Mouse (Mus musculus) 3T3-L1 (cell line): Measurements from ENCODE around the gene Gxylt2.

Source experiments
- DNase-seq: peaks from one replicate; pipeline ENCODE4 v3.0.0-alpha.2; 2015; ENCODE audit warnings: low read depth, low spot score

Gene Gxylt2

DNA sequence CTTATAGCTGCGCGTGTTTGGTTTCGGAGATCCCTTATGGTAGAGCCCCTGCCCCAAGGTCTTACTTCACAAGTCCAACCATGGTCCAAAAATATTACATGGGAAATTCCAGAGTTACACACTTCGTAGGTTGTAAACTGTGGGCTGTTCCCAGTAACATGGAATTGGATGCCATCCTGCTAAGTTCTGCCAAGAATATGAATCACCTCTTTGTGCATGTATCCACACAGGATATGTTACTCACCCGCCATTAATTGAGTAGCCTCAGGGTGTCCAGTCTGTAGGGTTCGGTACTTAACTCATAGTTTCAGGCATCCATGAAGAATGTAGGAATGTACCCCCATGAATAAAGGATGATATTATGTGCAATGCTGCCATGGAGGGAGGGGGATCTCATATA lies 94.8 kb downstream of the Gxylt2 start:
- DNase-seq = peak; percentile 97

- DNase-seq = peak; percentile 62
These were observed 95.2 kb downstream of the Gxylt2 start for GRCm38 (mm10) chr6:100799766-100800165.

- DNase-seq = peak; percentile 93
These were observed 96.0 kb downstream of the Gxylt2 start for GRCm38 (mm10) chr6:100800497-100800955.

DNA sequence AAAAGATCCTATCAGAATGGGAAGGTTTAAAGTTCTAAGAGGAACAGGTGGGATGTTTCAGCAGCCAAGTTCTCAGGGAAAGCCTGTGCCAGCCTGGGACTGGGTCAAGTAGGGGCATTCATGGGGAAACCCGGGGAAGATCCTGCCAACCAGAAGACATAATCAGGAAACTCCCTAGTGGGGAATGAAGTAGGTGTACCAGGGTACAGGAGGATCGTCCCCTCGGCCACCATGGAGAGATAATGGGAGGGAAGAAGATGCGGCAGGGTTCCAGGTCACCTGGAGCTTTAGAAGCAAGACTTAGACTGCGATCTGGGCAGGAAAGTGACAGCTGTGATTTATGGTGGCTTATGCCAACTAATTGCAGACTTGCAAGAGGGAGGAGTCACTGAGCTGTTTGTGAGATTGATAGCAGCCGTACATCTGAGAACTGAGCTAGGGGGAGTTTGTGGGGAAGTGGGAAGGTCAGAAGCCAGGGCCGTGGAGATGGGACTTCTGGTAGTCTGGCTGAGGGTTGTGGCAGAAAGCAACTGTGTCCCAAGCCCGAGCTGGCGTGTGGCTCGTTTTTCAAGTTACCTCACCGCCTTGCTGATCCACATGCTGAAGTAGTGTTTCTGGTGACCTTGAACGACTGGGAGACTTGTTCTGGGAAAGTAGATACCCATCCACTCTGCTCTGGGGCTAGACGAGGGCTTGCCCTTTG lies 98.0 kb downstream of the Gxylt2 start:
- no peak for DNase-seq

- no peak for DNase-seq
These were observed 98.7 kb downstream of the Gxylt2 start for GRCm38 (mm10) chr6:100803250-100803649.

- DNase-seq = no peak
These were observed 102.7 kb downstream of the Gxylt2 start for GRCm38 (mm10) chr6:100807187-100807586.

DNA sequence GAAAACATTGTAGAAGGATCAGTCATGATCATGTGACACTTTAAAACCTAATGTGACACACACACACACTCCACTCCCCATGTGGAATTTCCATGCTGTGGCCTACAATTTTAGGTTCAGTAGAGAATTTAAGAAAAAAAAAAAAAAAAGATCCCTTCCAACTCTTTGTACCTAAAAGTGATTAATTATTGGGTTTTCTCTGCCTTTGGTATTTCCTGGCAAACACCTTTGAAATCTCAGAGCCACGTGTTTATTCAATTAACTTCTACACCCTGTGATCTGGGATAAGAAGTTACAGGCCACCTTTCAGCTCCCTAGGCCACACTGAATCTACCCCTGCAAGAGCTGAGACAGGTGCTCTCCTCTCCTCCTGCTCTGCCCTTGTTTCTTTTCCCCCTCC lies 103.2 kb downstream of the Gxylt2 start:
- no peak for DNase-seq

DNA sequence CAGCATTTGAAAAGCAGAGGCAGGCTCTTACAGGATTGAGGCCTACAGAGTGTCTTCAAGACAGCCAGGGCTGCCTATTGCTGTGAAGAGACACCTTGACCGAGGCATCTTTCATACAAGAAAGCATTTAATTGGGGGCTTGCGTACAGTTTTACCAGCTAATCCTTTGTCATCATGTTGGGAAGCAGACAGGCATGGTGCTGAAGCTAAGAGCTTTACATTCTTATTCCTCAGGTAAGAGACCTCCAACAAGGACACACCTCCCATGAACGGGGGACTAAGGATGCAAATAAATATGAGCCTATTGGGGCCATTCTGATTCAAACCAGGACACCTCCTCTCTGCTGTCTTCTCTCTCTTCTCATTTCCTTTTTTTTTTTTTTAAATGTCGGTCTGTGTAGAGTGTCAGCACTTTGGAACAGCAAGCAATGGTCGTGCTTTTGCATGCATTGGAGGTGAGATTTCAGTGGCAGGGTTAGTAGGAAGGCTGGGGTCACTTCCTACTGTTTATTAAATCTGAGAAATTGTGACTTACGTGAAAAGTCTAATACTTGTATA lies 103.8 kb downstream of the Gxylt2 start:
- no peak for DNase-seq

DNA sequence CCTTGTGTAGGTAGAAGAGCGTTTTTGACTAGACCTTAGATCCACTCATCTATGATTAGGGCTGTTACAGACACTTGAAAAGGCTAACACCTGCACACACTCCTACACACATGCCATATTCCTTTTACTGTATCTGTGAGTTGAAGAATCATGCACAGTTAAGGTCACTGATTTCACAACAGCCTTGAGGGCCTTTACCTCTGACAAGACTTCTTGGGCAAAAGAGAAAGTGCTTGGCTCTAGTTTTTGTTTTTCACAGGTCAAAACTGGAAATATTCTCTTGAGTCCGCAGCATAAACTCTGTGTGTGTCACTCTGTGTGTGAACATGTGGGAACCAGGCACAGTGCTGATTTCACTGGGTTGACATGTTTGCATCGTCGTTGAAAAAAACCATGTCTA lies 105.6 kb downstream of the Gxylt2 start:
- DNase-seq = no peak

GRCm38 (mm10) chr6:100811731-100812130 lies 107.2 kb downstream of the Gxylt2 start:
- no peak for DNase-seq

DNA sequence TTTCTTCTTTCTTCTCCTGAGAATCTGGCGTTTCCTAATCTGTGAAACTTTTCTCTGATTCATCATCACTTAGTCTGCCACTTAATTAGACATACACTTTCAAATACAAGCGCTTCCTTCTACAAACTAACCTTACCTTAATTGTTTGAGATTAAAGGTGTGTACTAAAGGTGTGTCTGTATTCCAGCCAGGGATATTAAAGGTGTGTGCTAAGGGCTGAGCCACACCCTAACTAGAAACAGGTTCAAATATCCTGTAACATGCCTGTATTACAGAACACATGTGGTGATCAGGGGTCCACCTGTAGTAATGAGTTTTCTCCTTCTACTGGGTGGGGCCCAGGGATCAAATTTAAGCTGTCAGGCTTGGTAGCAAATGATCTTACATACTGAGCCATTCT lies 116.8 kb downstream of the Gxylt2 start:
- DNase-seq = no peak

- DNase-seq = peak; percentile 75
These were observed 118.8 kb downstream of the Gxylt2 start for GRCm38 (mm10) chr6:100823356-100823755.

DNA sequence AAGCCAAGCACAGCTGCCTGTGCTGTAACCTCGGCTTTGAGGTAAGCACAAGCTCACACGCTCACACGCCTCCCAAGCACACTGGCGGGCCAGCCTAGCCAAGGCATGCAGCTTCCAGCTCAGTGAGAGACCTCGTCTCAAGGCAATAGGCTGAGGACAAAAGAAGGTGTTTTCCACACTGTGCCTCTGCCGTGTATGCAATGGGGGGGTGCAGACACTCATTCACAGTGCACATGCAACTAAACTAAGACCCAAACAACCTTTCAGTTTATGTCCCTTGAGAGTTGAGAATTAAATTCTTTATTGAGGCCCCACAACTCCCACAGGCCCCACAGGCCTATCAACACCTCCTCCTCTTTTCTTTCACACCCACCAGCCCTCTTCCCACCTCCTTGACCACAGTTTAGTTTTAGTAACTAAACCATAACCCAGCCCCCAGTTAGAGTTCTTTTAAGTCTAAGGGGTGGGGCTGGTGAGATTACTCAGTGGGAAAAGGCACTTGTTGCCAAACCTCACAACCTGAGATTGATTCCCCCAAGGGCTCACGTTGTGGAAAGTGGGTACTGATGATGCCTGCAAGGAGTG lies 119.9 kb downstream of the Gxylt2 start:
- DNase-seq = peak; percentile 51

- no peak for DNase-seq
These were observed 121.5 kb downstream of the Gxylt2 start for GRCm38 (mm10) chr6:100826046-100826445.

GRCm38 (mm10) chr6:100828565-100828964 lies 124.0 kb downstream of the Gxylt2 start:
- DNase-seq = no peak

DNA sequence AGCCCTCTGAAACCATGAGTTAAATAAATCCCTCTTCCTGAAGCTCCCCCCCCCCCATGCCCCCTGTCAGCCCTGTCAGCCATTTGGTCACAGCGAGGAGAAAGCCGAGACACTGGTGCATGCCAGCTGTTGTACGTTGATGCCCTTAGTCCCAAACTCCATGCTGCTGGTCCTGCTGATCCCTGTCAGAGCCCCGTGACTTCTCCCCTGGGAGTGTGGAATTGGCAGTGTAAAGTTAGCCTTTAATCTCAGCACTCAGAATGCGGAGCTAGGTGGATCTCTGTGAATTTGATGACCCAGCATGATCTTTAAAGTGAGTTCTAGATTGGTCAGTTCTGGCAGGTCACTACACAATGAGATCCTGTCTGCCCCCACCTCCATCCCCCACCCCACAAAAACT lies 125.2 kb downstream of the Gxylt2 start:
- DNase-seq = no peak

- no peak for DNase-seq
These were observed 126.7 kb downstream of the Gxylt2 start for GRCm38 (mm10) chr6:100831188-100831587.

GRCm38 (mm10) chr6:100831751-100832150 lies 127.2 kb downstream of the Gxylt2 start:
- DNase-seq = no peak

DNA sequence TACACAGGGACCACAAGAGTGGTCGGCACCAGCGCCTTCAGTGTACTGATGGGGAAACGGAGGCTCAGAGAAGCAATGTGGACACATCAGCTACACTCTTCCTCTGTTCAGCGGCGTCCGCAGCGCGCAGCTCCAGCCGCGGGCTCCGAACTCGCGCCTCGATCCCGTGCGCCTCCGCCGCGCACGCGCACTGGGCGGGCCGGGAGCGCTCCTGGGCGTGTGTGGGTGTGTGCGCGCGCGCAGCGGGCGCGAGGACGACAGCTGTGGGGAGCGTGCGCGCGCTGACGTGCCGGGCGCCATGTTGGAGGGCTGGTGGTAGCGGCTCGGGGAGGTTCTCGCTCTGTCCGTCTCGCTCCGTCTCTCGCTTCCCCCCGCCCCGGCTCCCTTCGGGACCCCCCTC lies 128.8 kb downstream of the Gxylt2 start, which contains the start of gene Ppp4r2:
Ppp4r2 (plus strand) TSS at position 268 of the 400 bp plus-strand sequence.
- DNase-seq = peak; percentile 86

DNA sequence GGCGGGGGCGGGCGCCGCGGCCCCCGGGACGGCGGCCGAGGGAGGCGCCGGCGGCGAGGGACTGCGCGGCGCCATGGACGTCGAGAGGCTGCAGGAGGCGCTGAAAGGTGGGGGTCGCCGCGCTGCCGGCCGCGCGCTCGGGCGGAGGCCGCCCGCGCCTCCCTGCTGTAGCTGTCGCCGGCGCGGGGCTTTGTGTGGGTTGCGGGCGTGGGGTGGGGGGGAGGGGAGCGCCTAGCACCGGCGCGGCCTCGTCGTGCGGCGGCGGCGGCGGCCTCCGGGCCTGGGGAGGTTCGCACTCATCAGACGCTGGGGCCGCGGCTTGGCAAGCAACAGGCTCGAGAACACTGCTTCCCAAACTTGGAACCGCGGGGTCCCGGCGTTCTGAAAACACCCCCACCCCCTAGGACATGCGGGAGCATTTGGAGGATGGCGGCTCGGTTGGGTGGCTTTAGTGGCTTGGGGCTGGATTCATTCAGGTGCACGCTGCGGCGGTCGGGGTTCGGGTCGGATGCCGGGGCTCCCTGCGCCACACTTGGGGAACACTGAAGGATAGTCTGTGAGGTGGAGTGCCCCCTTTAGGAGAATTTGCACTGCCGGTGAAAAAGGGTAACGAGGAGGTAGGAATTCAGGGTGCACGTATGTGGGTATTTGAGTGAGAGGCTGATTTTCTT lies 129.4 kb downstream of the Gxylt2 start:
- DNase-seq = peak; percentile 72

DNA sequence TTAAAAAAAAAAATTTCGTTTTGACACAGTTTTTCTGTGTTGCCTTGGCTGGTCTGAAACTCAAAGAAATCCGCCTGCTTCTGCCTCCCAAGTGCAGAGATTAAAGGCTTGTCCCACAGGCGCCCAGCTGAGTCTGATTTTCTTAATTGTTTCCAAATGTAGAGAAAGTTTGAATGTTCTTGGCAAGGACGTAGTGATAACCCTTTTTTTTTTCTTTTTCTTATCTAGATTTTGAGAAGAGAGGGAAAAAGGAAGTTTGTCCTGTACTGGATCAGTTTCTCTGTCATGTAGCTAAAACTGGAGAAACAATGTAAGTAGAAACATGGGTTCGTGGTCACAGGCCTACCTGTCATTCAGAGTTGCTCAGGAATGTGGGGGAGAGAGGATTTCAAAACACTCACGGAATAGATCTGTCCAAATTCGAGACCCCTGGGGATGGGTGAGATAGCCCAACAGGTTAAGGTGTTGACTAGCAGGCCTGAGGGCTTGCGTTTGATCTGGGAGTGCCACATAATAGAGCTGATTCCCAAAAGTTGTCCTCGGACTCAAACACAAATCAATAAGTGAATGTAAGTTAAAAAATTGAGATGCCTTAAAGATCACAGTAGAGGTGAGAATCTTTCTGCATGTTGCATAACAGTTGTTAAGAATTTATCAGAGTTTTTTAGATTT lies 130.1 kb downstream of the Gxylt2 start:
- no peak for DNase-seq

DNA sequence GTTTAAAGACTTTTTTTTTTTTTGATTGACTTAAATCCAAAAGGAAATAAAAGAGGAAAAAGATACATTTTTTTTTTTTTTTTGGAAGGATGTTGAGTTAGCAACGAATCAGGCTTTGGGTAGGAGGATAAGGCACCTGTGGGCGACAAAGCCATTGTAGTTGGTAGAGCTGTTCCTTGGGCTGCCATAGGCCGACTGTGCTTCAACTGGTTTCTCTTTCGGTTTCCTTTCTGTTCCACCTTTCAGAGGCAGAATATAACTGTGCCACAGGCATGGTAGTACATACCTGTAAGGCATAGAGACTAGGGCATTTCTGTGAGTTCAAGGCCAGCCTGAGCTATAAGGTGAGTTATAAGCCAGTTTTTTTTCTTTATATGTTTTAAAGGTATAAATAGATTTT lies 140.5 kb downstream of the Gxylt2 start:
- no peak for DNase-seq
